Mouse (Mus musculus) erythroblast, embryonic 14.5 days (primary cell): Measurements from ENCODE around the gene Anks1. TPM values are rescaled to one million over a fixed set of nuclear protein-coding genes. Genes with fewer than 3 reads are reported as not detected.

Source experiments
- H3K27me3 ChIP-seq: 2 replicates; pipeline ENCODE4 v1.6.1; 2012; ENCODE audit warnings: inconsistent platforms; ENCODE audit not compliant: control insufficient read depth
- H3K36me3 ChIP-seq: 2 replicates; pipeline ENCODE4 v1.6.1; 2012; ENCODE audit warnings: mild to moderate bottlenecking, inconsistent platforms; ENCODE audit not compliant: control insufficient read depth
- H3K4me1 ChIP-seq: 2 replicates; pipeline ENCODE4 v1.6.1; 2012; ENCODE audit warnings: inconsistent platforms; ENCODE audit not compliant: control insufficient read depth
- H3K4me3 ChIP-seq: replicated peaks from 2 replicates; pipeline ENCODE3; 2012; ENCODE audit warnings: moderate library complexity, mild to moderate bottlenecking, inconsistent platforms
- H3K9me3 ChIP-seq: 2 replicates; pipeline ENCODE4 v1.6.1; 2012; ENCODE audit warnings: low read length, inconsistent platforms, mixed read lengths; ENCODE audit not compliant: control insufficient read depth
- GATA1 ChIP-seq: IDR thresholded peaks from 2 replicates; pipeline ENCODE4 v1.6.1; 2012; ENCODE audit warnings: low read length, inconsistent platforms, mixed read lengths
- TAL1 ChIP-seq: IDR thresholded peaks from 3 replicates; pipeline ENCODE4 v1.6.1; 2012; ENCODE audit warnings: low read length, inconsistent platforms, mixed read lengths
- polyA plus RNA-seq: library from polyadenylated mRNA; stranded (reverse); fragments of >175 nt; gene quantifications from 2 replicates; pipeline ENCODE4 v1.2.3, GENCODE M21; 2012

Gene Anks1
- polyA plus RNA-seq, 1 experiment = 0.39 TPM

- H3K9me3 ChIP-seq = no peaks in the 10 kb centered on the region
- peaks cover 28% of the 10 kb centered on the region for H3K36me3 ChIP-seq
- no peak overlapping the region for H3K4me3 ChIP-seq
- no peaks in the 10 kb centered on the region for H3K27me3 ChIP-seq
- TF ChIP-seq TAL1 = no peak
- TF ChIP-seq GATA1 = no peak
- H3K4me1 ChIP-seq = no peaks in the 10 kb centered on the region
Measured at GRCm38 (mm10) chr17:28058346-28058745, 149.2 kb downstream of the Anks1 start.

- Histone ChIP-seq H3K4me3 (no peak overlapping the region), H3K9me3 (no peaks in the 10 kb centered on the region), H3K27me3 (no peaks in the 10 kb centered on the region), H3K36me3 (peaks cover 22% of the 10 kb centered on the region), H3K4me1 (no peaks in the 10 kb centered on the region)
- TF ChIP-seq TAL1 (no peak), GATA1 (no peak)
Measured at GRCm38 (mm10) chr17:28060681-28061080, 151.6 kb downstream of the Anks1 start.

- no peaks in the 10 kb centered on the region for H3K27me3 ChIP-seq
- H3K9me3 ChIP-seq = no peaks in the 10 kb centered on the region
- H3K36me3 ChIP-seq = peaks cover 22% of the 10 kb centered on the region
- no peaks in the 10 kb centered on the region for H3K4me1 ChIP-seq
- TF ChIP-seq GATA1 (no peak), TAL1 (no peak)
- H3K4me3 ChIP-seq = no peak overlapping the region
Measured at GRCm38 (mm10) chr17:28061472-28061871, 152.4 kb downstream of the Anks1 start.

- Histone ChIP-seq H3K9me3 (no peaks in the 10 kb centered on the region), H3K36me3 (peaks cover 19% of the 10 kb centered on the region), H3K4me1 (no peaks in the 10 kb centered on the region), H3K4me3 (no peak overlapping the region), H3K27me3 (no peaks in the 10 kb centered on the region)
- TF ChIP-seq TAL1 (no peak), GATA1 (no peak)
Measured at GRCm38 (mm10) chr17:28062710-28063109, 153.6 kb downstream of the Anks1 start.

GRCm38 (mm10) chr17:28063163-28063562 is 154.1 kb downstream of the Anks1 start:
- H3K9me3 ChIP-seq = no peaks in the 10 kb centered on the region
- H3K27me3 ChIP-seq = no peaks in the 10 kb centered on the region
- H3K36me3 ChIP-seq = peaks cover 19% of the 10 kb centered on the region
- TF ChIP-seq GATA1 (no peak), TAL1 (no peak)
- no peak overlapping the region for H3K4me3 ChIP-seq
- H3K4me1 ChIP-seq = no peaks in the 10 kb centered on the region

GRCm38 (mm10) chr17:28067303-28067702 is 158.2 kb downstream of the Anks1 start:
- Histone ChIP-seq H3K36me3 (no peaks in the 10 kb centered on the region), H3K4me3 (no peak overlapping the region), H3K9me3 (no peaks in the 10 kb centered on the region), H3K4me1 (no peaks in the 10 kb centered on the region), H3K27me3 (peaks cover 10% of the 10 kb centered on the region)
- TF ChIP-seq TAL1 (no peak), GATA1 (no peak)

GRCm38 (mm10) chr17:28069446-28069845 is 160.3 kb downstream of the Anks1 start:
- Histone ChIP-seq H3K4me1 (no peaks in the 10 kb centered on the region), H3K36me3 (no peaks in the 10 kb centered on the region), H3K9me3 (no peaks in the 10 kb centered on the region), H3K4me3 (no peak overlapping the region), H3K27me3 (peaks cover 10% of the 10 kb centered on the region)
- TF ChIP-seq TAL1 (no peak), GATA1 (no peak)

- no peaks in the 10 kb centered on the region for H3K36me3 ChIP-seq
- no peaks in the 10 kb centered on the region for H3K4me1 ChIP-seq
- H3K9me3 ChIP-seq = no peaks in the 10 kb centered on the region
- H3K27me3 ChIP-seq = peaks cover 10% of the 10 kb centered on the region
- no peak for TF ChIP-seq TAL1
- TF ChIP-seq GATA1 = no peak
- no peak overlapping the region for H3K4me3 ChIP-seq
Measured at GRCm38 (mm10) chr17:28070256-28070655, 161.2 kb downstream of the Anks1 start.

- Histone ChIP-seq H3K4me1 (no peaks in the 10 kb centered on the region), H3K36me3 (no peaks in the 10 kb centered on the region), H3K9me3 (no peaks in the 10 kb centered on the region), H3K4me3 (no peak overlapping the region), H3K27me3 (peaks cover 10% of the 10 kb centered on the region)
- no peak for TF ChIP-seq GATA1
- no peak for TF ChIP-seq TAL1
Measured at GRCm38 (mm10) chr17:28072730-28073129, 163.6 kb downstream of the Anks1 start.

- Histone ChIP-seq H3K4me3 (no peak overlapping the region), H3K36me3 (no peaks in the 10 kb centered on the region), H3K9me3 (no peaks in the 10 kb centered on the region), H3K27me3 (peaks cover 11% of the 10 kb centered on the region), H3K4me1 (no peaks in the 10 kb centered on the region)
- TF ChIP-seq GATA1 (no peak), TAL1 (no peak)
Measured at GRCm38 (mm10) chr17:28074486-28074885, 165.4 kb downstream of the Anks1 start.
